Mouse (Mus musculus) ovary, postnatal 10 days (tissue): ENCODE measurements around the gene Kif3b.
"Not testable (repeated sequence)": the region's sequence is repeated elsewhere in the genome, so short reads cannot be mapped to it uniquely, and the experiment has no call there.

ENCODE experiments used
- DNase-seq: peaks from one replicate; pipeline ENCODE4 v3.0.0; 2022; ENCODE audit warnings: low spot score

Gene Kif3b

GRCm38 (mm10) chr2:153345454-153346220 is 54.4 kb downstream of the Kif3b start, which contains the start of gene Asxl1:
Asxl1 (plus strand) TSS chr2:153345829.
- DNase-seq: peak; percentile 87

DNA sequence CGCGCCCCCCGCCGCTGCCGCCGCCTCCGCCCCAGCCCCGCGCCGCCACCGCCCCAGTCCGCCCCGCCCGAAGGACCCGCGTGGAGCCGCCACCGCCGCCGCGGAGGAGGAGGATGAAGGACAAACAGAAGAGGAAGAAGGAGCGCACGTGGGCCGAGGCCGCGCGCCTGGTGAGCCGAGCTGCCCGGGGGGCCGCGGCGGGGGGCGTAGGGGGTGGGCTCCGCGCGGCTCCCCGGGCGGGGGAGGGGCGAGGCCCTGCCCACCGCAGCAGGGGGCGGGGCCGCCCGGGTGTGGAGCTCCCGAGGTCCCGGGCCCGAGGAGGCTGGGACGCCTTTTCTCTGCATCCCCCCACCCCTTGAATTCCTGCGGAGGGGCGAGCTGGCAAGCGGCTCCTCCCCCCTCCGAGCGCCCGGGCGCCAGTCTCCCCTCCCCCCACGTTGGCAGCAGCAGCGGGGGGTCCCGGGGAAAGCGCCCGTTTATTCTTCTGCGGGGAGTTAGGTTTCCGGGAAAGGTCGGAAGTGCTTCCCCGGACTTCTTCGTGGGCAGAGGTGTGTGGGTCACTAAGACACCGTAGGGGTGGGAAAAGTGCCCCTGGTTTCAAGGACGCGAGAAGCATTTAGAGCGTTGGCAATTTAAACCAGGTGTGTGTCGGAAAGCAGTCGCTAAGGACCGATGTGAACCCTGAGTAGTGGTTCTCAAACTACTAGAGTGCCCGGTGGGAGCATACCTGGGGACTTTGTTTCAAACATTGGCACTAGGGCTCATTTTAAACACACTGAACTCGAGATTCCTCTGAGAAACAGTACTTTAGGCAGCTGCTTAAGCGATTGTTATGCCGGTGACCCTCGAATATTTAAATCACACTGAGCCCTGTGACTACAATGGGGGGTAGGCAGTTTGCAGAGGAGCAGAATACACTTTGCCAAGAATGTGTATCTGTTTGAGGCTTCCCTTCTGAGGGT is 55.3 kb downstream of the Kif3b start:
- peak; percentile 64 for DNase-seq

GRCm38 (mm10) chr2:153347183-153347781 is 56.1 kb downstream of the Kif3b start:
- no peak for DNase-seq

DNA sequence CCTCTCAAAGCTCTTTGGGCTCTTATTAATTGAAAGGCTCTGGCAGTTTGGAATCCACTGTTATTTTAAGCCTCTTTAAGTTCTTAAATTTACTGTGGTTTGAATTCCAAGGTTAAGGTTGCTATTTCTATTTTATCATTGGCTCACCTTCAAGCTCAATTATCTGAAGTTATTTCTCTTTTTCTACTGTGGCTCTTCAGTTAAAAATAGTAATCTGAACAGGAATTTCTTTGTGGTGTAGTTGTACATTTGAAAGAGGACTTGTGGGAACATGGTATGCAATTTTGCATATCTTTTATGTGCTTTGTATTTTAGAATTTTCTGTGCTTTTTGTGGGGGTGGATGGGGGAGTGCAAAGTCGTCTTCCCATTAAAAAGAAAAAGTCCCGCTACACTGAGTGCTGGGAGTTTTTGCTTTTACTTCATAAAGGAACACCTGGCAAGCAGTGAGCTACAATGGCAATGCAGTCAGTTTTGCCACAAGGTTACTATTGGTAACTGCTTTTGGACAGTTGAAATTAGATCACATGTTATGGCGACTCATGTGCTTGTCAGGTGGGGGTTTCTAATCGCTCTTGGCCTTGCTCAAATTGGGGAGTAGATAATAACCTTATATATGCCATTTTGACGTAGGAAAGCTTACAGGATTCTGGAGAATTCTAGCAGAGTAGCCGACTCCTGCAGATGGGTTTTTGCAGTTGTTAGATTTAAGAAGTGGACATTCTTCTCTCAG is 57.1 kb downstream of the Kif3b start:
- no peak for DNase-seq

DNA sequence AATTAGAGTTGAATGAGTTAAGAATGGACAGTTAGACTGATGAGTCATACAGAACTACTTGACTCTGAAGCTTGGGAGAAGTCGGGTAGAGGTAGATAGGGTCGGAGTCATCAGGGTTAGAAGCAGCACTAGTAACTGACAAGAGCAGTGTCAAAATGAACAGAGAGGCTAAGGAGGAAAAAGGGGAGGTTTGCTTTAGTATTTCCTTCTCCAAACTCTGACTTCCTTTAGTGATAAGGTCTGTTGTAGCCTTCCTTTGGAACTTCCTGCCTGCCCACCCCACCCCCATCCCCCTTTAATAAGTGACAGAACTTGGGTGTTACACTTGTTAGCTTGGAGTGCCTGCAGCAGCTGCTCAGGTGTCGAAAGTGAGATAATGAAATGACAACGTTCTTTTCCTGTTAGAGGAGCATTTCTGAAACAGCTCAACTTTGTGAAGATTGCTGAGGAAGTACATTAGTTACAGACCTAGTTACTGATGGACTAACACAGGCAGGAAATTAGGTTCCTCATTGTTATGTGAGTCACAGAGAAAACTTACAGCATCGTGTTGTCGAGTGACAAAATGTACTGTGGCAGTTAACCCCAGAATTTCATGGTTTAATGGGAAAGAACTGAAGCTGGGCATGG is 59.5 kb downstream of the Kif3b start:
- no peak for DNase-seq

- no peak for DNase-seq
These were observed 63.4 kb downstream of the Kif3b start for GRCm38 (mm10) chr2:153354648-153355047.

DNA sequence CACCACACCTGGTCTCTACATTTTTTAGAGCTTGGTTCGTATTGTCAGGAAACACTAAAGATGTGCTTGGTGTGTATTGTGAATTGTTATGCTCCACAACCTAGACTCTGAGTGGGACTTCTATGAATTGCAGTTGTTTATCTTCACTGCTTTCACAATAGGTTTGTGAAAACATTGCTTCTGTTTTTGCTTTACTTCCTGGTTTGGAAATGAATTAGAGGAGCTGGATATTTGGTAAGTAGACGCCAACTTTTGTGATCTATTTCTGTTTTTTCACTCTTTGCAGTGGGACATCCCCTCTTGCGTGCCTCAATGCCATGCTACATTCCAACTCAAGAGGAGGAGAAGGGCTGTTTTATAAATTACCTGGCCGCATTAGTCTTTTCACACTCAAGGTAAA is 65.6 kb downstream of the Kif3b start:
- no peak for DNase-seq

DNA sequence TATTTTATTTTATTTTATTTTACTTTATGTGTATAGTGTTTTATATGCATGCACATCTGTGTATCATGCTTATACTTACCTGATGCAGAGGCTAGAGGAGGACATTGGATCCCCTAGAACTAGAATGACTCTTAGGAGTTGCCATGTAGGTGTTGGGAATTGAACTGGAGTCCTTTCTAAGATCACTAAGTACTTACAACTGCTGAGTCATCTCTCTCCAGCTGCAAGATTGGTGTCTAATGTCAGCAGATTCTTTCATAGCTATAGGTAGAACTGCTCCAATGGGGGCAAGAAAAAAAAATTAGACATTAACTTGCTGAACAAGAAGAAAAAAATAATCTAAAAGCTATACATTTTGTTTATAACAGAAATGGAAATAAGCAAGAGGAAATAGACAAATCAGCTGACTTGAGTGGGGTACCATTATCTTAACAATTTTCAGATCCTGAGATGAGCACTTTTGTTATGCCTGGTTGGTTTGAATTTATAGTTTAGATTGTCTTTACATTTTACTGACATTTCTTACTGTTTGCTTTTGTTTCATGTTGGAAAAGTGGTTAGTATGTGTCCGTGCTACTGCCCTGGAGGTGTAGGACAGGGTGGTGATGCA is 70.0 kb downstream of the Kif3b start:
- no peak for DNase-seq

DNA sequence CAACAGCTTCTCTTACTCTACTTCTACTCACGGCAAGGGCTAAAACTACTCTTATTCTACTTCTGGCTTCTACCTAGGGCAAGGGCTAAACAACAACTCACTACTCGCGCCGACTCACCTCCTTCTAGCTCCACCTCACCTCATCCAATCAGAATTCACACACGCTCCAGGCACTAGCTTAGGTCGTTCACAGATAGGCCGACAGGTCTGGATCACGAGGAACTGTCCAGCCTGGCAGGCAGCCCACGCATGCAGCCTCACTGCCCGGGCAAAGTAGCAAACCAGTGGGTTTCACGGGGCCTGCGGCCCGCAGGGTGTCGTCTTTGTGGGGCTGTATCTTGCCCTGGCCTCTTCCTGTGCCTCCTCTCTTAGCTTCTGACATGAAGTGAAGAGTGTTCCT is 73.3 kb downstream of the Kif3b start:
- not testable (repeated sequence) for DNase-seq

- no peak for DNase-seq
These were observed 79.7 kb downstream of the Kif3b start for GRCm38 (mm10) chr2:153370871-153371270.

DNA sequence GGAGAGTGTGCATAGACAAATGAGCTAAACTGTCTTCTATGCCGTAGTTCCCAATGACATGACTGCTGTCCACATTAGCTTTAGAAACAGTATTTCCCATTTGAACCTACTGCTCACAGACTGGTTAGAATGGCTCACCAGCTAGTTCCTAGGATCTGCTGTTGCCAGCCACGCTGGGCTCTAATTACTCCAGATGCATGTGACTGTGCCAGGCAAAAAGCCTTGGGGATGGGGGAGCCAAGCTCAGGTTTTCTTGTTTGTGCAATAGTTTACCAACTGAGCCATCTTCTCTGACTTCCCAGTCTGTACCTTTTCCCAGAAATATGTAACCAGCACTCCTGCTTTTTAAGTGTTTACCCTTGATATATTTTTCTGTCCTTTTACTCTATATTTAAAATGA is 84.2 kb downstream of the Kif3b start:
- DNase-seq: no peak

- DNase-seq: no peak
These were observed 89.3 kb downstream of the Kif3b start for GRCm38 (mm10) chr2:153380479-153380878.
